In genomic region chr1:13915216-13915615, GRCm38 (mm10) we compare ENCODE assay signal across 14 mouse cellular contexts.
"Had no signal": no experiment of that assay in that cellular context is flagged by ENCODE, and none has a peak within 500 bp of the region (broad histone marks: within the 10 kb centered on the region; RNA-seq: fewer than 3 reads in every experiment).

No protein-coding gene starts in this region.

- ATAC-seq: lung, postnatal 0 days had no signal

- H3K9me3 ChIP-seq: kidney, embryonic 15.5 days; limb, embryonic 10.5 days; liver, embryonic 15.5 days; midbrain, embryonic 10.5 days; neural tube, embryonic 12.5 days had no signal

- H3K36me3 ChIP-seq: kidney, embryonic 15.5 days; limb, embryonic 10.5 days; liver, embryonic 15.5 days; midbrain, embryonic 10.5 days; neural tube, embryonic 12.5 days had no signal

- H3K9ac ChIP-seq: kidney, embryonic 15.5 days; liver, embryonic 15.5 days; neural tube, embryonic 12.5 days had no signal

- H3K27ac ChIP-seq: kidney, embryonic 15.5 days; left cerebral cortex, adult 2 months; limb, embryonic 10.5 days; liver, embryonic 15.5 days; macrophage; midbrain, embryonic 10.5 days; neural tube, embryonic 12.5 days; stomach, postnatal 0 days had no signal

- H3K4me2 ChIP-seq: kidney, embryonic 15.5 days; liver, embryonic 11.5 days; liver, embryonic 15.5 days; neural tube, embryonic 12.5 days had no signal

- H3K4me1 ChIP-seq: kidney, embryonic 15.5 days; liver, embryonic 15.5 days; midbrain, embryonic 10.5 days; neural tube, embryonic 12.5 days had no signal

- H3K27me3 ChIP-seq: kidney, embryonic 15.5 days; liver, embryonic 15.5 days; neural tube, embryonic 12.5 days had no signal

- H3K4me3 ChIP-seq: kidney, embryonic 15.5 days; left cerebral cortex, adult 2 months; limb, embryonic 10.5 days; liver, embryonic 15.5 days; midbrain, embryonic 10.5 days; neural tube, embryonic 12.5 days had no signal

- DNase-seq: kidney, postnatal 14 days; lung, adult 2 months; midbrain, embryonic 14.5 days; thymus, postnatal 4 days had no signal
